Mouse (Mus musculus) kidney, postnatal 4 days (tissue): ENCODE data around the gene Ctns.

ENCODE experiments used
- DNase-seq, 2 experiments: peaks; one replicate each; pipeline ENCODE4 v3.0.0; 2021; ENCODE audit warnings: mixed read lengths in 2 of 2

The Ctns gene

GRCm38 (mm10) chr11:73193047-73193446, 5.8 kb downstream of the Ctns start:
- DNase-seq, result no peak

GRCm38 (mm10) chr11:73187231-73187630, 11.6 kb downstream of the Ctns start:
- DNase-seq, result peak in 1 of 2 experiments; percentile 11

GRCm38 (mm10) chr11:73185872-73186615, 12.8 kb downstream of the Ctns start:
- no peak for DNase-seq

- no peak for DNase-seq
These were observed 20.9 kb downstream of the Ctns start for GRCm38 (mm10) chr11:73177895-73178294.

- peak; percentile 90 to 95 for DNase-seq
These were observed 21.4 kb downstream of the Ctns start for GRCm38 (mm10) chr11:73177509-73177875.

GRCm38 (mm10) chr11:73176608-73177508, 22.0 kb downstream of the Ctns start, which contains the start of the genes Emc6 and Tax1bp3:
Gene Emc6 (minus strand): TSS chr11:73177037.
Gene Tax1bp3 (plus strand): TSS chr11:73177083.
- peak; percentile 96 to 98 for DNase-seq

GRCm38 (mm10) chr11:73176186-73176585, 22.7 kb downstream of the Ctns start:
- DNase-seq, result no peak

GRCm38 (mm10) chr11:73175612-73176011, 23.2 kb downstream of the Ctns start:
- DNase-seq, result peak; percentile 63 to 80

- peak; percentile 52 to 68 for DNase-seq
These were observed 26.7 kb downstream of the Ctns start for GRCm38 (mm10) chr11:73172186-73172585.

GRCm38 (mm10) chr11:73169231-73169630, 29.6 kb downstream of the Ctns start:
- DNase-seq, result peak; percentile 83 to 86

GRCm38 (mm10) chr11:73168576-73168975, 30.3 kb downstream of the Ctns start:
- peak in 1 of 2 experiments; percentile 37 for DNase-seq

GRCm38 (mm10) chr11:73168071-73168470, 30.8 kb downstream of the Ctns start:
- DNase-seq, result peak in 1 of 2 experiments; percentile 19

GRCm38 (mm10) chr11:73162284-73162683, 36.6 kb downstream of the Ctns start:
- DNase-seq, result no peak

- DNase-seq, result no peak
These were observed 37.2 kb downstream of the Ctns start for GRCm38 (mm10) chr11:73161616-73162015.

- peak; percentile 35 to 61 for DNase-seq
These were observed 38.0 kb downstream of the Ctns start for GRCm38 (mm10) chr11:73160811-73161200.

GRCm38 (mm10) chr11:73159957-73160810, 38.7 kb downstream of the Ctns start, which contains the start of gene P2rx5:
Gene P2rx5 (plus strand): TSS chr11:73160421.
- peak; percentile 69 to 83 for DNase-seq

- DNase-seq, result no peak
These were observed 43.8 kb downstream of the Ctns start for GRCm38 (mm10) chr11:73155071-73155470.

- DNase-seq, result no peak
These were observed 50.6 kb downstream of the Ctns start for GRCm38 (mm10) chr11:73148209-73148608.

GRCm38 (mm10) chr11:73146975-73147365, 51.9 kb downstream of the Ctns start:
- no peak for DNase-seq

GRCm38 (mm10) chr11:73146026-73146974, 52.5 kb downstream of the Ctns start:
- no peak for DNase-seq

GRCm38 (mm10) chr11:73144261-73144681, 54.6 kb downstream of the Ctns start:
- no peak for DNase-seq
